Mouse (Mus musculus) hindbrain, embryonic 16.5 days (tissue): ENCODE data around the gene Zfand3. TPM values are rescaled to one million over a fixed set of nuclear protein-coding genes. Genes with fewer than 3 reads are reported as not detected.

Experiments
- ATAC-seq: fragments of 200-750 bp; cut with Nextera tagmentation; 2 replicates; pipeline ENCODE4 v1.8.0; 2017; ENCODE audit warnings: moderate TSS enrichment, moderate library complexity
- H3K27ac ChIP-seq: fragments of 300-500 bp; sonication (generic); 2 replicates; pipeline ENCODE4 v1.5.1; 2014; ENCODE audit warnings: low read depth, mild to moderate bottlenecking, control low read depth, low read length, moderate library complexity
- H3K27me3 ChIP-seq: fragments of 300-500 bp; sonication (generic); replicated peaks from 2 replicates; pipeline ENCODE4 v1.6.1; 2014; ENCODE audit warnings: low read length; ENCODE audit not compliant: control insufficient read depth, insufficient read depth
- H3K36me3 ChIP-seq: fragments of 300-500 bp; sonication (generic); 2 replicates; pipeline ENCODE4 v1.6.1; 2014; ENCODE audit warnings: mild to moderate bottlenecking, low read length, moderate library complexity, mixed read lengths; ENCODE audit not compliant: control insufficient read depth, insufficient read depth
- H3K4me1 ChIP-seq: fragments of 300-500 bp; sonication (generic); 2 replicates; pipeline ENCODE4 v1.6.1; 2014; ENCODE audit warnings: low read depth, low read length; ENCODE audit not compliant: control insufficient read depth, insufficient read depth
- H3K4me2 ChIP-seq: fragments of 300-500 bp; sonication (generic); 2 replicates; pipeline ENCODE4 v1.6.1; 2014; ENCODE audit warnings: mild to moderate bottlenecking, low read length, control low read depth, moderate library complexity
- H3K4me3 ChIP-seq: fragments of 300-500 bp; sonication (generic); 2 replicates; pipeline ENCODE4 v1.5.1; 2014; ENCODE audit warnings: mild to moderate bottlenecking, low read length, control low read depth, moderate library complexity
- H3K9ac ChIP-seq: fragments of 300-500 bp; sonication (generic); 2 replicates; pipeline ENCODE4 v1.6.1; 2014; ENCODE audit warnings: low read depth, mild to moderate bottlenecking, control low read depth, low read length, moderate library complexity
- H3K9me3 ChIP-seq: fragments of 300-500 bp; sonication (generic); 2 replicates; pipeline ENCODE4 v1.6.1; 2014; ENCODE audit warnings: mild to moderate bottlenecking, low read length, moderate library complexity; ENCODE audit not compliant: control insufficient read depth
- WGBS: fragments of 180-500 bp; shearing (Covaris S2); extraction: QIAGEN DNeasy Blood & Tissue Kit; methylation state at CpG from one replicate; pipeline ENCODE4 v1.1.7; 2014; 5-methylcytosine and 5-hydroxymethylcytosine counted together
- polyA plus RNA-seq: library from polyadenylated mRNA; unstranded; fragments of >200 nt; fragmentation: Nextera tagmentation; extraction: Ambion mirVana; gene quantifications from 2 replicates; pipeline ENCODE4 v1.2.1, GENCODE M21; 2015

Gene Zfand3
- polyA plus RNA-seq, 1 experiment from 2014 or later = 53.3 TPM

- Histone ChIP-seq H3K4me2 (no peak overlapping the region), H3K27ac (no peak overlapping the region), H3K36me3 (no peaks in the 10 kb centered on the region), H3K4me3 (no peak overlapping the region), H3K27me3 (no peaks in the 10 kb centered on the region), H3K4me1 (peaks cover 2% of the 10 kb centered on the region; the same call in 1 of the 2 replicates), H3K9me3 (no peaks in the 10 kb centered on the region), H3K9ac (no peak overlapping the region)
- WGBS = 60% methylated on average over 8 of the region's 8 CpGs
- ATAC-seq = peak; percentile 86
These were observed 11.0 kb upstream of the Zfand3 start for GRCm38 (mm10) chr17:29993488-29993887.

- WGBS = 69% methylated on average over 3 of the region's 3 CpGs
These were observed 10.5 kb upstream of the Zfand3 start for GRCm38 (mm10) chr17:29994011-29994410.

GRCm38 (mm10) chr17:29994459-29994858 lies 10.1 kb upstream of the Zfand3 start:
- H3K9ac ChIP-seq = no peak overlapping the region
- no peak for ATAC-seq
- H3K27ac ChIP-seq = no peak overlapping the region
- no peak overlapping the region for H3K4me3 ChIP-seq
- no peaks in the 10 kb centered on the region for H3K27me3 ChIP-seq
- H3K4me1 ChIP-seq = peaks cover 2% of the 10 kb centered on the region; the same call in 1 of the 2 replicates
- 88% methylated on average over 4 of the region's 4 CpGs for WGBS
- no peak overlapping the region for H3K4me2 ChIP-seq
- no peaks in the 10 kb centered on the region for H3K9me3 ChIP-seq
- H3K36me3 ChIP-seq = no peaks in the 10 kb centered on the region

More at GRCm38 (mm10) chr17:29994011-29994410, 10.5 kb upstream of the Zfand3 start:
- Histone ChIP-seq H3K4me2 (no peak overlapping the region), H3K36me3 (no peaks in the 10 kb centered on the region), H3K4me3 (no peak overlapping the region), H3K27me3 (no peaks in the 10 kb centered on the region), H3K9ac (no peak overlapping the region), H3K4me1 (peaks cover 2% of the 10 kb centered on the region; the same call in 1 of the 2 replicates), H3K9me3 (no peaks in the 10 kb centered on the region), H3K27ac (no peak overlapping the region)
- no peak for ATAC-seq

GRCm38 (mm10) chr17:29995986-29996385 lies 8.5 kb upstream of the Zfand3 start:
- Histone ChIP-seq H3K27ac (no peak overlapping the region), H3K36me3 (no peaks in the 10 kb centered on the region), H3K4me1 (peaks cover 2% of the 10 kb centered on the region; the same call in 1 of the 2 replicates), H3K27me3 (no peaks in the 10 kb centered on the region), H3K9ac (no peak overlapping the region), H3K4me2 (no peak overlapping the region), H3K9me3 (no peaks in the 10 kb centered on the region), H3K4me3 (no peak overlapping the region)
- no peak for ATAC-seq
- 89% methylated on average over 5 of the region's 5 CpGs for WGBS

GRCm38 (mm10) chr17:29997726-29998125 lies 6.8 kb upstream of the Zfand3 start:
- Histone ChIP-seq H3K4me3 (no peak overlapping the region), H3K9me3 (no peaks in the 10 kb centered on the region), H3K27me3 (no peaks in the 10 kb centered on the region), H3K9ac (no peak overlapping the region), H3K27ac (no peak overlapping the region), H3K36me3 (no peaks in the 10 kb centered on the region), H3K4me1 (peaks cover 2% of the 10 kb centered on the region; the same call in 1 of the 2 replicates), H3K4me2 (no peak overlapping the region)
- 70% methylated on average over 7 of the region's 7 CpGs for WGBS
- no peak for ATAC-seq

GRCm38 (mm10) chr17:29998566-29999295 lies 5.8 kb upstream of the Zfand3 start:
- Histone ChIP-seq H3K36me3 (no peaks in the 10 kb centered on the region), H3K4me2 (no peak overlapping the region), H3K27me3 (no peaks in the 10 kb centered on the region), H3K4me3 (no peak overlapping the region), H3K9me3 (no peaks in the 10 kb centered on the region), H3K4me1 (peaks cover 5% of the 10 kb centered on the region), H3K9ac (no peak overlapping the region), H3K27ac (no peak overlapping the region)
- WGBS = 78% methylated on average over 24 of the region's 24 CpGs
- no peak for ATAC-seq

- under 1% methylated on average over 25 of the region's 47 CpGs for WGBS
- peak; percentile 49; the same call in 1 of the 2 replicates for ATAC-seq
These were observed 540 bp downstream of the Zfand3 start for GRCm38 (mm10) chr17:30005103-30005443.

GRCm38 (mm10) chr17:30005451-30005941 lies 963 bp downstream of the Zfand3 start:
- under 1% methylated on average over 13 of the region's 19 CpGs for WGBS
- Histone ChIP-seq H3K4me1 (peaks cover 33% of the 10 kb centered on the region), H3K27ac (peak overlapping the region; percentile 99), H3K36me3 (no peaks in the 10 kb centered on the region), H3K4me3 (peak overlapping the region; percentile 63), H3K9ac (peak overlapping the region; percentile 88), H3K4me2 (peak overlapping the region; percentile 76), H3K27me3 (no peaks in the 10 kb centered on the region), H3K9me3 (no peaks in the 10 kb centered on the region)
- peak; percentile 10 for ATAC-seq

More at GRCm38 (mm10) chr17:30005103-30005443, 540 bp downstream of the Zfand3 start:
- H3K4me2 ChIP-seq = peak overlapping the region; percentile 76
- H3K36me3 ChIP-seq = no peaks in the 10 kb centered on the region
- H3K9me3 ChIP-seq = no peaks in the 10 kb centered on the region
- H3K27me3 ChIP-seq = no peaks in the 10 kb centered on the region
- H3K4me3 ChIP-seq = peak overlapping the region; percentile 63
- peaks cover 33% of the 10 kb centered on the region for H3K4me1 ChIP-seq
- H3K9ac ChIP-seq = peak overlapping the region; percentile 88
- peak overlapping the region; percentile 99 for H3K27ac ChIP-seq

GRCm38 (mm10) chr17:30006877-30007276 lies 2.3 kb downstream of the Zfand3 start:
- Histone ChIP-seq H3K4me1 (peaks cover 33% of the 10 kb centered on the region), H3K9ac (no peak overlapping the region), H3K27me3 (no peaks in the 10 kb centered on the region), H3K4me3 (no peak overlapping the region), H3K4me2 (peak overlapping the region; percentile 34), H3K27ac (no peak overlapping the region), H3K36me3 (no peaks in the 10 kb centered on the region), H3K9me3 (no peaks in the 10 kb centered on the region)
- no peak for ATAC-seq
- WGBS = 83% methylated on average over 2 of the region's 2 CpGs
